Mouse (Mus musculus) testis, adult 2 months (tissue): ENCODE measurements around the gene Il6ra.

Experiments
- CTCF ChIP-seq: fragments of 200-500 bp; IDR thresholded peaks from 2 replicates; pipeline ENCODE4 v1.5.1; 2012; ENCODE audit warnings: low read depth, mild to moderate bottlenecking, inconsistent platforms, low read length, moderate library complexity; ENCODE audit not compliant: control insufficient read depth, insufficient read depth, insufficient replicate concordance
- POLR2A ChIP-seq: fragments of 200-500 bp; IDR thresholded peaks from 2 replicates; pipeline ENCODE4 v1.6.1; 2012; ENCODE audit warnings: low read depth, mild to moderate bottlenecking, inconsistent platforms, low read length, moderate library complexity; ENCODE audit not compliant: control insufficient read depth

- TF ChIP-seq POLR2A = no peak
- TF ChIP-seq CTCF = no peak
Measured at GRCm38 (mm10) chr3:89909703-89910542, 3.1 kb downstream of the Il6ra start.
